In the genomic region with DNA sequence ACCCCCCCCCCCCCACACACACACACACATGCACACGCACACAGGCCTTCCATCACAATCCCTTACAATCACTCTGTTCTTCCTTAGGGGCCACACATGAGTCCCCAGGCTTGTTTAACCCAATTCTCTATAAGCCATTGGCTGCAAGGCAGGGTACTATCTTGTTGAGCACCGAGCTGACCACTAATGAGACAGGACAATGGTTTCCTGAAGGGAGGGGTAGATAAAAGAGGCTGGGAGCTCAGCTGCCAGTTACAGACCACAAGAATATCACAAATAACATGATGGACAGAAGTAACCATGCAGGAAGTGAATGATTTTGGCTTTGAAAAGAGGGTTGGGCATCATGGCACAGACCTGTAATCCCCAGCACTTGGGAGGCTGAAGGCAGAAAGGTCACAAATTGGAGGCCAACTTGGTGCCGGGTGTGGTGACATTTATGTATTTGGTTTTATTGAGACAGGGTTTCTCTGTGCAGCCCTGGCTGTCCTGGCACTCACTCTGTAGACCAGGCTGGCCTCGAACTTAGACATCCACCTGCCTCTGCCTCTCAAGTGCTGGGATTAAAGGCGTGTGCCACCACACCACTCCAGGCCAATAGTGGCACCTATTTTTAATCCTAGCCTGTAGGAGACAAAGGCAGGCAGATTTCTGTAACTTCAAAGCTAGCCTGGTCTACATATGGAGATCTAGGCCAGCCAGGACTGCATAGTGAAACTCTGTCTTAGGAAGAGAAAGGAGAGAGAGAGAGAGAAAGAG, we compare ENCODE assay signal across 16 mouse cellular contexts. TPM values are rescaled to one million over a fixed set of nuclear protein-coding genes. Genes with fewer than 3 reads are reported as not detected.
DNase-seq lines count a peak whose midpoint lies in the region; ATAC-seq and TF ChIP-seq lines count a peak whose summit lies in the region.
"Had no signal": no experiment of that assay in that cellular context is flagged by ENCODE, and none has a peak within 500 bp of the region (broad histone marks: within the 10 kb centered on the region; RNA-seq: fewer than 3 reads in every experiment).

No protein-coding gene starts in this region.

- H3K4me3 ChIP-seq in heart, embryonic 10.5 days = no peak overlapping the region
- H3K4me3 ChIP-seq in liver, embryonic 11.5 days (ENCODE audit: low read depth, low read length) = no peak overlapping the region
- H3K4me3 ChIP-seq in bone marrow, adult 2 months (replicated peaks; ENCODE audit: control insufficient read depth, low read depth, low read length) = no peak overlapping the region
- no peak overlapping the region for H3K4me3 ChIP-seq in limb, embryonic 13.5 days
- H3K4me3 ChIP-seq: liver, embryonic 13.5 days had no signal

- H3K9me3 ChIP-seq in heart, embryonic 10.5 days = no peaks in the 10 kb centered on the region
- no peaks in the 10 kb centered on the region for H3K9me3 ChIP-seq in liver, embryonic 11.5 days (ENCODE audit: control insufficient read depth, low read length)
- no peaks in the 10 kb centered on the region for H3K9me3 ChIP-seq in limb, embryonic 13.5 days
- H3K9me3 ChIP-seq: liver, embryonic 13.5 days had no signal

- H3K9ac ChIP-seq in liver, embryonic 11.5 days (ENCODE audit: low read depth, low read length) = no peak overlapping the region
- no peak overlapping the region for H3K9ac ChIP-seq in limb, embryonic 13.5 days
- H3K9ac ChIP-seq: liver, embryonic 13.5 days had no signal

- TF ChIP-seq CTCF in bone marrow, adult 2 months (IDR thresholded peaks at IDR 0.05; ENCODE audit: control insufficient read depth, insufficient read depth, low read length) = no peak

- peak; percentile 29; the same call in 1 of the 2 replicates for ATAC-seq in liver, embryonic 11.5 days (replicated peaks; ENCODE audit: low FRiP score)
- ATAC-seq in limb, embryonic 13.5 days (ENCODE audit: low FRiP score, low read depth) = no peak
- ATAC-seq: lung, postnatal 0 days had no signal

- no peak overlapping the region for H3K4me2 ChIP-seq in liver, embryonic 11.5 days
- no peak overlapping the region for H3K4me2 ChIP-seq in limb, embryonic 13.5 days (replicated peaks)
- H3K4me2 ChIP-seq: liver, embryonic 13.5 days had no signal

- 75% methylated on average over 5 of the region's 5 CpGs for whole genome bisulfite sequencing in heart, embryonic 10.5 days
- WGBS in liver, embryonic 11.5 days = 51% methylated on average over 5 of the region's 5 CpGs
- WGBS in bone marrow, adult 2 months = 56% methylated on average over 5 of the region's 5 CpGs
- 81% methylated on average over 5 of the region's 5 CpGs for WGBS in limb, embryonic 13.5 days

- no peaks in the 10 kb centered on the region for H3K27me3 ChIP-seq in heart, embryonic 10.5 days (ENCODE audit: insufficient read depth, poor library complexity, severe bottlenecking)
- no peaks in the 10 kb centered on the region for H3K27me3 ChIP-seq in liver, embryonic 11.5 days (replicated peaks; ENCODE audit: control insufficient read depth, insufficient read depth, low read length)
- no peaks in the 10 kb centered on the region for H3K27me3 ChIP-seq in limb, embryonic 13.5 days
- H3K27me3 ChIP-seq: liver, embryonic 13.5 days had no signal

- H3K36me3 ChIP-seq in heart, embryonic 10.5 days = no peaks in the 10 kb centered on the region
- H3K36me3 ChIP-seq in liver, embryonic 11.5 days (ENCODE audit: control insufficient read depth, insufficient read depth, low read length) = no peaks in the 10 kb centered on the region
- H3K36me3 ChIP-seq in limb, embryonic 13.5 days = no peaks in the 10 kb centered on the region
- H3K36me3 ChIP-seq: liver, embryonic 13.5 days had no signal

- 0 out of 2 replicates have a peak overlapping the region, but pooled peaks have one; percentile 77 for H3K27ac ChIP-seq in heart, embryonic 10.5 days
- H3K27ac ChIP-seq in liver, embryonic 11.5 days (ENCODE audit: low read depth, low read length) = no peak overlapping the region
- H3K27ac ChIP-seq in bone marrow, adult 2 months (ENCODE audit: control insufficient read depth, insufficient read depth, low read depth, low read length, poor library complexity) = peak overlapping the region; percentile 82; the same call in 1 of the 2 replicates
- peak overlapping the region; percentile 87 for H3K27ac ChIP-seq in limb, embryonic 13.5 days
- H3K27ac ChIP-seq: liver, embryonic 13.5 days had no signal

- TF ChIP-seq POLR2A in bone marrow, adult 2 months (IDR thresholded peaks at IDR 0.05; ENCODE audit: borderline replicate concordance, control insufficient read depth, low read depth, low read length) = no peak

- no peak for DNase-seq in heart, embryonic 10.5 days (ENCODE audit: low spot score)
- no peak for DNase-seq in heart, postnatal 4 days
- no peak for DNase-seq in liver, embryonic 11.5 days (ENCODE audit: low spot score)
- no peak for DNase-seq in liver
- no peak for DNase-seq in left cerebral cortex, adult 9 months (ENCODE audit: low spot score in 2 of 2)
- no peak for DNase-seq in spleen, postnatal 10 days (ENCODE audit: low spot score in 2 of 2)
- DNase-seq: liver, embryonic 13.5 days had no signal

- H3K4me1 ChIP-seq in heart, embryonic 10.5 days = peaks cover 51% of the 10 kb centered on the region
- peaks cover 36% of the 10 kb centered on the region for H3K4me1 ChIP-seq in liver, embryonic 11.5 days (replicated peaks; ENCODE audit: control insufficient read depth, insufficient read depth, low read length)
- H3K4me1 ChIP-seq in bone marrow, adult 2 months (ENCODE audit: control insufficient read depth, insufficient read depth, low read length) = peaks cover 11% of the 10 kb centered on the region
- H3K4me1 ChIP-seq in limb, embryonic 13.5 days = peaks cover 48% of the 10 kb centered on the region

RNA-seq across cellular contexts. Expression of gene B4galt1, which starts 21.2 kb away (rescaled TPM):
- 38.1 and 47.1 TPM in 2 replicates for polyA plus RNA-seq in heart, embryonic 10.5 days (2016; fragmentation: Nextera tagmentation; extraction: Ambion mirVana)
- total RNA-seq in heart, postnatal 4 days (2021) = 10 to 100 TPM; 92.2 to 93.6 TPM
- polyA plus RNA-seq in liver, embryonic 11.5 days (2014; fragmentation: Nextera tagmentation; extraction: Ambion mirVana) = 49.0 and 50.4 TPM in 2 replicates
- polyA plus RNA-seq in bone marrow, adult 2 months (2011; ENCODE audit: insufficient read depth, insufficient read length, low replicate concordance, missing spikeins) = 32.2 and 44.4 TPM in 2 replicates
- 40.5 and 41.2 TPM in 2 replicates for polyA plus RNA-seq in limb, embryonic 13.5 days (2015; fragmentation: Nextera tagmentation; extraction: Ambion mirVana)

RNA-seq across cellular contexts. Expression of gene Spink4, which starts 44.9 kb away (rescaled TPM):
- polyA plus RNA-seq in heart, embryonic 10.5 days (2016; fragmentation: Nextera tagmentation; extraction: Ambion mirVana) = 6.2 and 10.2 TPM in 2 replicates
- 1 to 10 TPM; 2.7 to 2.8 TPM for total RNA-seq in heart, postnatal 4 days (2021)
- not detected in 2 replicates for polyA plus RNA-seq in liver, embryonic 11.5 days (2014; fragmentation: Nextera tagmentation; extraction: Ambion mirVana)
- polyA plus RNA-seq in bone marrow, adult 2 months (2011; ENCODE audit: insufficient read depth, insufficient read length, low replicate concordance, missing spikeins) = not detected in 2 replicates
- polyA plus RNA-seq in limb, embryonic 13.5 days (2015; fragmentation: Nextera tagmentation; extraction: Ambion mirVana) = not detected in 2 replicates
- total RNA-seq: ES-E14; gastrocnemius, adult 8-10 months; monocyte, adult 5-6 weeks had no signal
- polyA plus RNA-seq: forebrain, embryonic 14.5 days; hindbrain, embryonic 16.5 days; neural tube, embryonic 14.5 days had no signal
